Mouse (Mus musculus) ES-E14 (cell line): ENCODE results near the gene Spg11. TPM values are rescaled to one million over a fixed set of nuclear protein-coding genes. Genes with fewer than 3 reads are reported as not detected.
A peak's percentile ranks its signal among the peaks of the same experiment; 100 is the strongest.

Experiments used
- DNase-seq: peaks from one replicate; pipeline ENCODE4 v3.0.0-alpha.2; 2013; ENCODE audit warnings: low read depth, low spot score
- H3K27ac ChIP-seq: 2 replicates; pipeline ENCODE4 v1.5.1; 2012; ENCODE audit warnings: low read depth, mild to moderate bottlenecking, low read length, moderate library complexity, mixed read lengths; ENCODE audit not compliant: poor library complexity, insufficient read depth, severe bottlenecking
- H3K36me3 ChIP-seq: 2 replicates; pipeline ENCODE4 v1.6.1; 2012; ENCODE audit warnings: mild to moderate bottlenecking, low read length, moderate library complexity, mixed read lengths; ENCODE audit not compliant: control insufficient read depth, poor library complexity, insufficient read depth, severe bottlenecking
- H3K4me1 ChIP-seq, 2 experiments: fragments of 150-350 bp in 1 of 2; sonication (generic) in 1 of 2; 2 replicates each; pipeline ENCODE4 v1.6.1; 2012; ENCODE audit warnings: low read length in 2 of 2, mild to moderate bottlenecking in 1 of 2, mixed read lengths in 1 of 2; ENCODE audit not compliant: control insufficient read depth in 2 of 2, insufficient read depth in 2 of 2, poor library complexity in 1 of 2
- H3K4me3 ChIP-seq, 2 experiments: fragments of 150-350 bp in 1 of 2; sonication (generic) in 1 of 2; 2 replicates each; pipeline ENCODE4 v1.5.1; 2012; ENCODE audit warnings: low read length in 2 of 2, low read depth in 1 of 2, mild to moderate bottlenecking in 1 of 2, mixed read lengths in 1 of 2; ENCODE audit not compliant: insufficient read depth in 1 of 2, poor library complexity in 1 of 2, severe bottlenecking in 1 of 2
- H3K9ac ChIP-seq: 2 replicates; pipeline ENCODE4 v1.6.1; 2012; ENCODE audit warnings: low read depth, mild to moderate bottlenecking, low read length, mixed read lengths; ENCODE audit not compliant: poor library complexity, insufficient read depth, severe bottlenecking
- H3K9me3 ChIP-seq: fragments of 150-350 bp; sonication (generic); 2 replicates; pipeline ENCODE4 v1.6.1; 2012; ENCODE audit warnings: low read depth, mild to moderate bottlenecking, low read length; ENCODE audit not compliant: control insufficient read depth, insufficient read depth
- CHD2 ChIP-seq: IDR thresholded peaks from 2 replicates; pipeline ENCODE4 v1.6.1; 2014; ENCODE audit warnings: mild to moderate bottlenecking, low read depth, low read length, inconsistent platforms
- HCFC1 ChIP-seq: IDR thresholded peaks from 2 replicates; pipeline ENCODE4 v1.6.1; 2012; ENCODE audit warnings: low read length, inconsistent platforms, borderline replicate concordance; ENCODE audit not compliant: insufficient read depth
- MAFK ChIP-seq: IDR thresholded peaks from 2 replicates; pipeline ENCODE4 v1.6.1; 2014; ENCODE audit warnings: mild to moderate bottlenecking, low read depth, low read length, inconsistent platforms; ENCODE audit not compliant: insufficient read depth
- ZC3H11A ChIP-seq: IDR thresholded peaks from 2 replicates; pipeline ENCODE4 v1.6.1; 2012; ENCODE audit warnings: low read depth, mild to moderate bottlenecking, inconsistent platforms, low read length, borderline replicate concordance
- ZNF384 ChIP-seq: IDR thresholded peaks from 2 replicates; pipeline ENCODE4 v1.6.1; 2012; ENCODE audit warnings: low read depth, low read length, inconsistent platforms
- in situ Hi-C, 2 experiments: fragments of 600-800 bp; cut with MboI; formaldehyde crosslinking; loops; one replicate each; pipeline ENCODE4 v1.15.1; 2025; ENCODE audit warnings: low sequenced_read_pairs in 2 of 2, inconsistent platforms in 1 of 2; ENCODE audit not compliant: unreplicated experiment in 2 of 2
- total RNA-seq: library from RNA; depleted of rRNA; stranded (reverse); fragments of 300-350 nt; gene quantifications from 2 replicates; pipeline ENCODE4 v1.2.3, GENCODE M21; 2012; rRNA removed

Spg11 gene
- 15.4 and 18.2 TPM in 2 replicates for total RNA-seq

GRCm38 (mm10) chr2:122117961-122118958, at the start of gene Spg11:
Gene Spg11, minus strand, starts transcription at chr2:122118386.
- DNase-seq: peak; percentile 94
- in situ Hi-C loops: no loop called here
- Histone ChIP-seq H3K4me3 (peak within 1 kb of the TSS; percentile 82 to 99), H3K27ac (peak within 1 kb of the TSS; percentile 93), H3K4me1 (no peaks in the 10 kb centered on the region; a peak in 1 of 4 replicates), H3K9me3 (no peaks in the 10 kb centered on the region), H3K36me3 (no peaks in the 10 kb centered on the region; the same call in none of the 2 replicates), H3K9ac (peak within 1 kb of the TSS; percentile 100)
- TF ChIP-seq MAFK (no peak), ZNF384 (peak; percentile 92), HCFC1 (peak; percentile 68; the same call in 1 of the 2 replicates), ZC3H11A (no peak), CHD2 (peak; percentile 65)

- TF ChIP-seq ZC3H11A (no peak), MAFK (no peak), HCFC1 (no peak), ZNF384 (no peak), CHD2 (no peak)
- no peak overlapping the region for H3K27ac ChIP-seq
- no peak for DNase-seq
- H3K9me3 ChIP-seq: no peaks in the 10 kb centered on the region
- in situ Hi-C loops: no loop called here
- H3K36me3 ChIP-seq: no peaks in the 10 kb centered on the region
- peaks cover 0 to 2% of the 10 kb centered on the region in 2 experiments; a peak in 1 of 4 replicates for H3K4me1 ChIP-seq
- H3K4me3 ChIP-seq: no peak overlapping the region
- no peak overlapping the region for H3K9ac ChIP-seq
These were observed 46.1 kb upstream of the Spg11 start for GRCm38 (mm10) chr2:122164293-122164692.

GRCm38 (mm10) chr2:122163430-122164195, 45.4 kb upstream of the Spg11 start:
- no peak overlapping the region for H3K4me3 ChIP-seq
- no peak overlapping the region for H3K9ac ChIP-seq
- H3K4me1 ChIP-seq: peaks cover 0 to 2% of the 10 kb centered on the region in 2 experiments; a peak in 1 of 4 replicates
- H3K36me3 ChIP-seq: no peaks in the 10 kb centered on the region
- H3K9me3 ChIP-seq: no peaks in the 10 kb centered on the region
- H3K27ac ChIP-seq: no peak overlapping the region
- no peak for DNase-seq
- in situ Hi-C loops: no loop called here
- TF ChIP-seq ZNF384 (no peak), ZC3H11A (no peak), HCFC1 (no peak), MAFK (no peak), CHD2 (no peak)

GRCm38 (mm10) chr2:122162529-122162928, 44.3 kb upstream of the Spg11 start:
- H3K36me3 ChIP-seq: no peaks in the 10 kb centered on the region
- no peak for TF ChIP-seq ZC3H11A
- TF ChIP-seq CHD2: no peak
- TF ChIP-seq HCFC1: no peak
- TF ChIP-seq ZNF384: no peak
- H3K9ac ChIP-seq: no peak overlapping the region
- in situ Hi-C loops: no loop called here
- H3K4me1 ChIP-seq: peaks cover 2% of the 10 kb centered on the region in 2 experiments; a peak in 2 of 4 replicates
- no peaks in the 10 kb centered on the region for H3K9me3 ChIP-seq
- no peak overlapping the region for H3K27ac ChIP-seq
- no peak overlapping the region for H3K4me3 ChIP-seq
- DNase-seq: no peak
